Mouse (Mus musculus) adrenal gland, postnatal 14 days (tissue): ENCODE data around the gene Dohh. TPM values are rescaled to one million over a fixed set of nuclear protein-coding genes. Genes with fewer than 3 reads are reported as not detected.

ENCODE experiments used
- DNase-seq: peaks from one replicate; pipeline ENCODE4 v3.0.0; 2021; ENCODE audit warnings: mixed read lengths
- total RNA-seq: library from RNA; stranded (reverse); gene quantifications from 2 replicates; pipeline ENCODE4 v1.2.3, GENCODE M21; 2021

Dohh gene
- total RNA-seq, 1 experiment from 2014 or later: 52.6 TPM

DNA sequence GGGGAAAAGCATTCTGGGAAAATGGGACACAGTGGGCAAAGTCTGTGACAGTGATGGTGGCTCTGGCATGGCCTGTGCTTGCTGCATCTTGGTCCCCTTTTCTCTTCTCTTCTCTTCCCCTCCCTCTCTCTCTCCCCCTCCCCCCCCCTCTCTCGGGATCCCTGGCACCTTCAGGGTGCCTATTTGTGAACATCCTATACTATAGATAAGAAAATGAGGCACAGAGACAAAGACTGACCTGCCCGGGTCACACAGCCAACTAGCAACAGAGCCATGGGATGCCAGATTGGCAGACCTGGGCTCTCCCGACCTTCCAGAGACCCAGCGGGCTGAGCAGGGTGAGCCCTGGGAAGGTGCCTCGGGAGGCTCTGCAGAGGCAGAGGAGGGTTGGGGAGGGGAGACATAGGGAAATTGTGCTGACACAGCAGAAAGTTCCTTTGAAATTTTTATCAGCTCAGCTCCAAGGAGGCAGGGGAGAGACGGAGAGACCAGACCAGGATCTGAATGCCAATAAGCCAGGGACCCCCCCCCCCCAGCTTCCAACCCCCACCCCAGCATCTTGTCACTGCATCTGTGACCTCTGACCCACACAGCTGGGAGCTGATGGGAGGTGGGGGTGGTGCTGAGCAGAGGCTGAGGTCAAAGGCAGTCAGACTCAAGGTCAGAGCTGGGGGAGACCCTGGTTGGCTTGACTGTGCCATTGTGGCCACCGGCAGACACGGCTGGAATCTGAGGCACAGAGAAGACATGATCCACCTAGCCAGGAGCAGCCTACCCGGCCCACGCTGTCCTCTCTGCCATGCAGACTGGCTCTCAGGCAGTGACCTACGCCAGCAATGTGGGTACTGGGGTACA is 34.2 kb downstream of the Dohh start:
- peak; percentile 13 for DNase-seq

DNA sequence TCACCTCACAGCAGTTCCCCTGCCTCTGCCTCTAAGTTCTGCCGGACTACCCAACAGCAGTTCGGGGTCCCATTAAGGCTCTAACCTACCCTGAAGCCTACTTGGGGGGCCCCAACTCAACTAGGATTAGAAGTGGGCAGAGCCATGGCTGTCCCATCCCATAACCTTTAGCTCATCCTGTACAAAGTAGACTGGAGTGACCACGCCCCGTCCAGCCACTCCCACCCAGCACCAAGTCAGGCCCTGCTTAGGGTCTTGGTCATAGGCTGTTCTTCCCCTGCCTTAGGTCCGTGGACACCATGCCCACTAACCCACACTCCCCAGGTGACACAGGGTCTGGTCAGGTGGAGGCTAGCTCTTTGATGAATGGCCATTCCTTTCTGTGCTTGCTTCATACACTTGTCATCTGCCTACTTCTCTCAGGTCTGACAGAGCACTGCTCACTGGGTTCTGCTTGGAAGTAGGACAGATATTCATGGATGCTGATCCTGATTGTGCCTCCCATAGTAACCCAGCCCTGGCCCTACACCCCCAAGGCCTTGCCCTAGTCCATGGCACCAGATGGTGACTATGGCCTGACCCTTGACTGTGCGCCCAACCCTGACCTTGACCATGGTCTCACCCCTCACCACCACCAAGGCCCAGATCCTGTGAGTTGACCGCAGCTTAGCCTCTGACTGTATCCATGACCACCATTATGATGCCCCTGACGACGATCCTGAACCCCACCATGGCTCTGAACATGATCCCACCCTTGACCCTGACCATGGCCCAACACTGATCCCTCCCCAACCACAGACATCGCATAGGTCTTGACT is 35.1 kb downstream of the Dohh start:
- DNase-seq: peak; percentile 17

DNA sequence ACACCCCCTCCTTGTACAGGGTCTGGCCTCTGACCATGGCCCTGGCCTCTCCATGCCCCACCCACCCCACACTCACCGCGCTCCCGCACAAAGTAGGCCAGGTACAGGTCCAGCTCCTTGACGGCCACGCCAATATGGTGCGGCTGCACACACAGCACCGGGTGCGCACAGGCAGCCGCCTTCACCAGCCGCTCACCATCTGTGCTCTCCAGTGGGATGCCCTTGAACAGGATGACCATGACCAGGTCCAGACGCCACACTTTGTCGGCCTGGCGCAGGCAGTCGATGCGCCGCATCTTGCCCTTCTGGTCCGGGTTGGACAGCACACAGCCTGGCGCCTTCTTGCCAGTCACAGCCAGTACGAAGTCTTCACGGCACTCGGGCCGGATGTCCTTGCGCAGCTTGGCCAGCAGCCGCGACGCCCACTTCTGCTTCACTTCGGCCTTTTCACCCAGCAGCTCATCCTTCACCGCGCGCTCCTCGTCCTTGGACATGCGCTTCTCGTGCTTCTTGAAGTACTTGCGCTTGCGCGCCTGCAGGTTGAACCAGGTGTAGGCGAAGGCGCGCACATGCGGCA is 36.1 kb downstream of the Dohh start:
- peak; percentile 80 for DNase-seq

DNA sequence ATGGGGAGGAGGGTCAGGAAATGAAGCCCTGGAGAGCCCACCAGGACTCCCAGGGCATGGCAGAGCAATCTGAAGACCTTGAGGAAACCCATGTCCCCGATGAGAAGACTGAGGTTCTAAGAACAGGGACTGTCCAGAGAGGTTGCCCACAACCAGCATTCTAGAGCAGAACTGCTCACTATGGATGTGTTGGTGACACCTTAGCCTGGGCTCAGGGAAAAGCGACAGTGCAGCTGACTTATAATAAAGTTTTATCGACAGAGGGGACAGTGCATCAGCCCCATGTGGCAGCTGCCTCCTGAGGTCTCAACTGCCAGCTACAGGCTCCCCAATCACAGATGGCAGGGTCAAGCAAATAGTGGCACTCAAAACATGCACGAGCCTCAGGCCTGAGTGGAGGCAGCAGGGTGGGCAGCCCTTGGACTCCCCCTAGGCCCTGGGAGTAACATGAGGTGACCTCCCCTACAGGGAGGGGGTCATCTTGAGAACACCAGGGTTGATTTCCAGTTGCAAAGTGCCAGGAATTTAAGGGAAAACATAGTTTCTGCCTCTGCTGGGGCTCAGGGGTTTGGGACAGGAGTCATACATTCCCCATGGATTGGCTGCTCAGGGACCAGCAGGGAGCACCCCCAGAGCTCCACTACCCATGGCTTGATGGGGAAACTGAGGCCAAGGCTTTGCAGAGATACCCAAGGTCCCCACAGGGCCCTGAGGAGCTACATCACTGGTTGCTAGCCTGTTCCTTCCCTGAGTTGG is 37.0 kb downstream of the Dohh start:
- no peak for DNase-seq

DNA sequence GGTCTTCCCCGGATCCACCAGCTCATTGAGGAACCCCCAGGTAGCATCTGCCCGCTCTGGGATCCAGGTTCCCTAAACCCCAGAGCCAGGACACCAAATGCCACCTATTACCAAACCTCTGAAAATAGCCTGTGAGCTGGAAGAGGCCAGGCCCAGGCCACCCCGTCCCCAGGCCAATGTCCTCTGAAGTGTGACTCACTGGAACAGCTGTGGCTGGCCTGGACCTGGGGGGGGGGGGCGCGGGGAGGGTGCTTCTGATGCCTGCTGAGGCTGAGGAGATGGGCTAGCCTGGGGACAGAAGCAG is 37.5 kb downstream of the Dohh start:
- DNase-seq: peak; percentile 73

DNA sequence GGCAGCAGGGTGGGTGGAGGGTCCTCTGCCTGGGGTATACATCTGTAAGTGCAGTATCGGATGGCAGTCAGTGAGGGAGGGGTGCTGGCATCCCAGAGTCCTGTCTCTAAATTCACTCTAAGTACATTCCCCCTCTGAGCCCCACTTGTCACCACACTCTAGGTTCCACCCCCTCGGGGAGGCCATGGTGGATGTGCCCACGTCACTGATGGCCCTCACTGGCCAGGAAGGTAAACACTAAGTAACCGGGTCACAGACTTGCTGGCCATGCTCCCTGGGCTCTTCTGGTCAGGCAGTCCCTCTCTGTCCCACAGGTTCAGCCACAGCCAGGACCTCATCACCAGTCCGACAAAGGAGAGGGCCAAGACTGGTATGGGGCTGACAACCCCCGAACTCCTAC is 38.0 kb downstream of the Dohh start:
- peak; percentile 28 for DNase-seq

DNA sequence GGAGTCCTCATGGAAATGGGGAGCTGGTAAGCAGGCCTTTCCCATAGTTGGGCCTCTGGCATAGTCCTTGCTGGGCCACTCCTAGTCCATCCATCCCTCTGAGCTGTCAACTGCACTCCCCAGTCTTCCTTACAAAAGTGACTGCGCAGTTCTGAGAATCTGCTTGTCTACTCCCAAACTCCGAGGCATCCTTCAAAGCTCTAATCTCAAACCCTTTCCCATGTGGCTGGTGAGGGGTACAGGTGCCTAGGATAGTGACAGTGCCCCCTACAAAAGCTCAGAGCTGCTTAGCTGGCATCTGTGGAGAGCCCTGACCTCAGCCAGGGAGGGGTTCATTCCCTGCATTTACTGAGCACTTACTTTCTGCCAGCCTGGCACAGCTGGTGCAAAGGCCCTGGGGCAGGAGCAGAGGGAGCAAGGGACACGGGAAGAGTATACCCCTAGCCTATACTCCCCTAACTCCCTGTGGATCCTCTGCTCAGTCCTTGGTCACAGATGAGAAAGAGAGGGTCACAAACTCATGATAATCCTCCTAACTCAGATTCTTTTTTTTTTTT is 38.5 kb downstream of the Dohh start:
- peak; percentile 6 for DNase-seq

DNA sequence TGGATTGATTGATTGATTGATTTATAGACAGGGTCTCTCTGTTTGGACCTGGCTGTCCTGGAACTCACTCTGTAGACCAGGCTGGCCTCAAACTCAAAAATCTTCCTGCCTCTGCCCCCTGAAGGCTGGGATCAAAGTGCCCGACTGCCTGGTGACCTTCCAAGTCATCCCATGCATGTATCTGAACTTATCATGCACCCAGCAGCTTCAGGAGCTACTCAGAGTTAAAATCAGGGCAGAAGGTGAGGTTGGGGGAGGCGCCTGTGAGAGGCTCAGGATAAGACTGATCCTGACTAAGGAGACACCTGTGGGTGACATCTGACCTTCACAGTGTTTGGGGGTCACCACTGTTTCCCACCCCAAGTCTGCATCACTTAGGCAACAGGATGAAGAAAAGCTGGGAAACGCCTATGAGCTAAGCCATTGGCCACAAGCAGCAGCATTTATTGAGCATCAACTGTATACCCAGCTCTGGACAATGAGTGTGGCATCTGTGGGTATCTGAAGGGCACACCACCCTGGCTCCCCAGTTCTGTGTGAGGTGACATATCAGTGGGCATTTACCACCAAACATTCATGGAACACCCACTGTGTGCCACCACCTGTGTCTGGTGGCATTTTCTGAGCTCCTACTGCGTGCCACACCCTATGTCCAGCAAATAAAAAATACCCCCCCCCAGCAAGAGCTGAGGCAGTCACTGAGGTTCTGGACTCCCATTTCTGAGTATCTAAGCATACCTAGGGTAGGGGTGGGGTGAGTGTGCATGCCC is 39.4 kb downstream of the Dohh start:
- DNase-seq: peak; percentile 4

DNA sequence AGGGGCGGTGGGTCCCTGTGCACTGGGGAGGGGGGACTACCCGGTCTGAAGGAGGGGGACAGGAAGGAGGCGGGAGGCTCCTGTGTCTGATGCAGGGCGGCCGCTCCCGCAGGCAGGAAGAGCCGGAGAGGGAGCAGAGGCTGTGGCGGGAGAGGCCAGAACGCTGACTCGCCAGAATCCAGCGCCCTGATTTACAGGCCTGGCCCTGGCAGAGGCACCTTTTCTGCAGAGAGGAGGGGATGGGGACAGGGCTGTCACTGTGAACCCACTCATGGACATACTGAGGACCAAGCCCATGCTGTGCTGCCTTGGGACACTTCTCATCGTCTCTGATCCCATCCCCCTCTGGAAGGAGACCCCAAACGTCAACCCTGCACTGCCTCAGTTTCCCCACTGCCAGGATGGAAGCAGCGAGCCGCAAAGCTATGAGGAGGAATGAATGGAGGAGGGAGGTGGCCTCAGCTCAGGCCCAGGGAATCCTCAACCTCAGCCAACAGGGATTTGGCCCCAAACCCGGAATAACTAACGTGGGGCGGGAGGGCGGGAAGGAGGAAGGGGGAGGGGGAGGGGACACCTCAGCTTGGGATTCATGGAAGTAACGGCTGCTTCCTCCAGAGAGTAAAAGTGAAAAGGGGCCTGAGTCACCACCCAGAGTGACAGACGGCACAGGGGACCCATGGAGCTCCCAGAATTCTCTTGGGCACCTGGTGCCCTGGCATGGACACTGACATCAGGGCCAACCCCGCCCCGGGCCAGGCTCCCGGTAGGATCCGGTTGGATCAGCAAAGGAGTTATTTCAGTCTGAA is 40.2 kb downstream of the Dohh start:
- peak; percentile 89 for DNase-seq

DNA sequence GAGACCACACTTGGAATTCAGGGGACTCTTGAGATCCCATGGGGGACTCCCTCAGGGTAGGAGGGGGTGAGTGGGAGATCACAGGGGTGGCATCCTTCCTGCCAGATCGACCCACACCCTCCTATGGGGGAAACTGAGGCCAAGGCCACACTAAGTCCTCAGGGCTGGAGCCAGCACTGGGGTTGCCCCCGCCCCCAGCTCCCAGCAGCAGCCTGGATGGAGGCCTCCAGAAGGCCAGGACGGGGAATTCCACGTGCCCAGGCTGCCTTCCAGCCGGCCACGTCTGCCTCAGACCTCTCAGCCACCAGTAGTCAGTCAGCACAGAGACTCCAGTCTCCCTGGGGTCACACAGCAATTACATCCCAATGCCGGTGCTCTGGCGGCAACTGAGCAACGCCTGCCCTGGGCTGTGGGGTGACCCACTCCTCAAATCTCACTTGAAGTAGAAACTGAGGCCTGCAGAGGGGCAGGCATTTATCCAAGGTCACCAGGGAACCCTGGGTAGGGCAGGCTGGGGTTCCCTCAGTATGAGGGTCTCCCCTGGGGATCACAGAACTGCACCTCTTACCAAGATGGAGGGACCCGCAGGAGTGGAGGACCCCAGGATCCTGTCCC is 41.1 kb downstream of the Dohh start:
- peak; percentile 74 for DNase-seq

DNA sequence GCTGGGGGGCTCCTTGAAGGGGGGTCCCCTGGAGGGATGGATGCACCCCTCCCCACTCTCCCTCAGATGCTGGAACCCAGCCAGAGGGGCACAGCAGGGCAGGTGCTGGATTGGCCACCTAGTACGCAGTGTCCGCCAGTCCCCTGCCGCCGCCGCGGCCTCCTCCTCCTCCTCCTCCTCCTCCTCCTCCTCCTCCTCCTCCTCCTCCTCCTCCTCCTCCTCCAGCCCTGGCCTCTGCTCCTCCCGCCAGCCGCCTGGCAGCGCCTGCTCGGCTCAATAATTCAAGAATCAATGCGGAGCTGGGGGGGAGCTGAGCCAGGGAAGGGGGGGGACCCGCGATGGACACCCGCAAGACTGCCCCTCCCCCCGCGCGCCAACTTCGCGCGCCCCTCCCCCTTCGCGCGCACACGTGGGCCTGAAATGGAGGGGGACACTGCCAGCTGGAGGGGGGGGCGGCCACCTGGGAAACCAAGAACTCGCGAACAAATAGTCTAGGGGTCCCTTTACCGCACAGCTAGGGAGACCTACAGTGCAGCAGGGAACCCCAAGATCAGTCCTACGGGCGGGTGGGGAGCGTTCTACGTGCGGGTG is 41.9 kb downstream of the Dohh start:
- DNase-seq: peak; percentile 55

DNA sequence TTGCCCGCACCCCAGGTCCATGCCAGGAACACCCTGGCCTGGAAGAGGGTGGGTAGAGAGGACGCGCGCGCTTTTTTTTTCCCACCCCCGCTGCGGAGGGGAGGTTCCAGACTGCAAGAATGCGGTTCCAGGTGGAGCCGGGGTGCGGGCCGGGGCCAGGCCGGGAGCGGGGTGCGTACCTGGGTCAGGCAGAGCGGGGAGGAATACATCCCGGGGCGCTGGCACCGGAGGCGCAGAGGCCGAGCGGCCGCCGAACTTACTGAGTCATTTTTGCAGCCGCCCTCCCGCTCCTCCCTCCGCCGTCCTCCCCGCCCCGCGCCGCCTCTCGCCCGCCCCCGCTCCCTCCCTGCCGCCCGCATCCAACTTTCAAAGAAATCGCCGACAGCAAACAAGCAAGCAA is 42.7 kb downstream of the Dohh start:
- DNase-seq: peak; percentile 88

DNA sequence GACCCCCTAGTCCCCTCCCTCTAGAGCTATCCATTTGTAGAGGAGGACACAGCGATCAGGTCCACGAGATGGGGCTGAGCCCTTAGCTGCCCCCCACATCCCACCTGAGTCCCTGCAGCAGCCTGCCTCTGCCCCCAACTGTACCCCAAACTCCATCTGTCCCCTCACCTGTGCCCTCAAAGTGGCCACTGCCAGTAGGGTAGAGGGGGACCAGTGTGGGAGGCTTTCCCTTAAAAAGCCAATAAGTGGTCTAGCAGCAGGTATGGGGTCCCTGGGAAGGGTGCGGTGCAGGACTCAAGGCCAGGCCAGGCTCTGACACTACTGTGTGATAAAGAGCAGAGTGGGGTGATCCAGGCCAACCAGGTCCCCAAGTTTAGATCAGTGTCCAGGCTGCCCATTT is 43.1 kb downstream of the Dohh start:
- no peak for DNase-seq

DNA sequence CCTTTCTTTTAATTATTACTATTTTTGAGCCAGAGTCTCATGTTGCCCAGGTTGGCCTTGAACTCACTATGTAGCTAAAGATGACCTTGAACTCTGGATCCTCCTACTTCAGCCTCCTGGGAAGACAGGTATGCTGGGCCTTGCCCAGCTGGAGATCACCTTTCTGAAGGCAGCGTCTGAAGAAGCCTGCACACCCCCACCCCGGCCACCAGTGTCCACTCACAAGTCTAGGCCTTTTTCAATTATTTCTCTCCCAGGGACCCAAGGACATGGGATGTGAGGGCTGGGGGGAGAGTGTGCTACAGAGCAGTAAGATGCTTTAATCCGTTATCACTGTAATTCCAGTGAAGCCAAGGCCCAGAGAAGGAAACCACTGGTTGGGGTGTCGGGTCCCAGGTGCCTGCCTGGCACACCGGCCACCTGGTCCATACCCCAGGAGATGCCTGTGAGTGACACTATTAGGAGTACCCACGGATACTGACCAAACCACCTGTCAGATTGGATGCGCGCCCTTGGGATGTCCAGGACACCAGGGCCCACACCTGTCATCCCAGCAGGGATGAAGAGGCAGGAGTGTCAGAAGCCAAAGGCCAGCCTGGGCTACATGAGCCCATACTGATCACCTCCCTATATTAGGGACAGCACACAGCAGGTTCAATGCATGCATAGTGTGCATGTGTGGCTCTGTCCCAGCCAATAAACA is 43.7 kb downstream of the Dohh start:
- DNase-seq: peak; percentile 6

DNA sequence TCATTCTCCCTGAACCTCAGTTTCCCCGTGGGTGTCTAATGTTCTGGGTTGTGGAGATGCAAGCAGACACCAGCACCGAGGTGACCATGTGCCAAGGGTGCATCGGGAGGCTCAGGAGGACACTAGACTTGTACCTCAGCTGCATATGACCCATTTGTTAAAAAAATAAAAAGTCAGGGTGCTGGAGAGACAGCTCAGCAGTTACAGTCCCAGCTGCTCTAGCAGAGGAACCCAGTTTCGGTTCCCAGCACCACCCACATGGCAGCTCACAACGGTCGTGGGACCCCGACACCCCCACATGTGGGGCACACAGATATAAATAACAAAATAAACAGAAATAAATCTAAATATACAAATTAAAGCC is 44.3 kb downstream of the Dohh start:
- peak; percentile 4 for DNase-seq

DNA sequence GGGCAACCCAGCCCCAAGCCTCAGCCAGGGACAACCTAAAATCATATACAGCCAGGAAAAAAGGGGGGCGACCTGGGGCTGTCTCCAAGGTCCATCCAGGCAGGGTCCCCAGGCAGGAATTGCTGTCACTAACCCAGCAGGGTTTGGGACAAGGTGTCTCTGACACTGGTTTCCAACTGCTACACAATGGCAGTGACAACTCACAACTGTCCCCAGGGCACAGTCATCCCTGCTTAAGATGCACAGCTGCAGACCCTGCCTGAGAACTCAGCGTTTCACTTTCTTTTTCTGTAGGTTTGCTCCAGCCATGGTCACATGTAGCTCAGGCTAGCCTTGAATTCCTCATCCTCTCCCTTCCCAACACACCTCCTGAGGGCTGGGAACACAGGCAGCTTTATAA is 44.9 kb downstream of the Dohh start:
- peak; percentile 9 for DNase-seq

DNA sequence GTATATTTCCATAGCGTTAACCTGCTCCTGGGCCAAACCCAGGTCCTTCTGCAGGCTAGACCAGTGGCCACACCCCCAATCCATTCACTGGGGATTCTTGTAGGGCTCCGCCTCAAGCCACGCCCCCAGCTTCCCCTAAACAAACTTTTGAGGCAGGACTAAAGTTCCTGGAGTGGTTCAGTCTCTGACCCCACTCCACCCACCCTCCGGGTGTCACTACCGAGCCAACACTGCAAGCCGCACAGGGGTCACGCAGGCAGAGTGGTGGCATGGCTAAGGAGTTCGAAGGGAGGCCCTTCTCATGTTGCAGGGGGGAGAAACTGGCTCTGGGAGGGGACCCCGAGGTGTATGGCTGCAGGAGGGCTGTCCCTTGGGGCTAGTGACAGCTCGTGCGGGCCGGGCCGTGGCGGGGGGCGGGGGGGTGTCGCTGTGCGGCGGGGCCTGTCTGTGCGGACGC is 45.4 kb downstream of the Dohh start:
- DNase-seq: peak; percentile 90

DNA sequence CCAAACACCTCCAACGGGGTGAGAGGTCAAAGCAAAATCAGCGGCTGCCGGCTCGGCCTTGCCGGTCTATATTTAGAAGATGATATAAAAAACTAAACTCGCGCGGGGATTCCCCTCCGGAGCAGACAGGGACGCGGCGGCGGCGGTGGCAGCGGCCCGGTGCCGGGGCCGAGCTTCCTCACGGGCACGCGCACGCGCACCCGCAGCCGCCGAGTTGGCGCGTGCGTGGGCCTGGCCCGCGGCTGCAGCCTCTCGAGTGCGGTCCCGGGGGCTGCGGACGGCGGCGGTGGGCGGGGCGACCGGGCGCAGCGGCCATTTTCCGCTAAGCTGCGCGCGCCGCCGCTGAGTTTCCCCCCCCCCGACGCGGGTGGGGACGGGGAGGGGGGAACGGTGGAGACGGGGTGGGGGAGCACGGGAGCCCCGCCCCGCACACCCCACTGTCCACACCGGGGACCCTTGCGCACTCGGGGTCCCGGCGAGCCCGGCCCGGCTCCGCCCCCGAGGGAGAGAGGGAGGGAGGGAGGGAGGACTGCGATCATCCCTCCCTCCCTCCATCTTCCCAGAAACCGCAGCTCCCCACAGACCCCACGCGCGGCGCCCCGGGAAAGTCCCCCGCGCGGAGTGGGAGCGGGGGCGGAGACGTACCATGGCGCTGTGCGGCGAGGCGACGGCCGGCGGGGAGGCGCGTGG is 46.1 kb downstream of the Dohh start:
- DNase-seq: peak; percentile 89
